Mouse (Mus musculus) midbrain, postnatal 0 days (tissue): ENCODE measurements around the gene Vat1. TPM values are rescaled to one million over a fixed set of nuclear protein-coding genes. Genes with fewer than 3 reads are reported as not detected.

ENCODE experiments used
- ATAC-seq: fragments of 200-750 bp; cut with Nextera tagmentation; 2 replicates; pipeline ENCODE4 v1.8.0; 2017; ENCODE audit warnings: moderate number of reproducible peaks, mild to moderate bottlenecking, moderate TSS enrichment, moderate library complexity; ENCODE audit not compliant: low FRiP score
- DNase-seq: peaks from one replicate; pipeline ENCODE4 v3.0.0-alpha.2; 2015; ENCODE audit warnings: low spot score
- H3K27ac ChIP-seq: fragments of 300-500 bp; sonication (generic); 2 replicates; pipeline ENCODE4 v1.5.1; 2014; ENCODE audit warnings: low read depth, mild to moderate bottlenecking, low read length, mixed read lengths
- H3K27me3 ChIP-seq: fragments of 300-500 bp; sonication (generic); 2 replicates; pipeline ENCODE4 v1.6.1; 2014; ENCODE audit warnings: low read length, control low read depth, mixed read lengths; ENCODE audit not compliant: insufficient read depth
- H3K36me3 ChIP-seq: fragments of 300-500 bp; sonication (generic); 2 replicates; pipeline ENCODE4 v1.6.1; 2014; ENCODE audit warnings: low read length, control low read depth, mixed read lengths; ENCODE audit not compliant: insufficient read depth
- H3K4me1 ChIP-seq: fragments of 300-500 bp; sonication (generic); 2 replicates; pipeline ENCODE4 v1.6.1; 2014; ENCODE audit warnings: mild to moderate bottlenecking, control low read depth, antibody characterized with exemption, low read length, mixed read lengths; ENCODE audit not compliant: insufficient read depth
- H3K4me2 ChIP-seq: fragments of 300-500 bp; sonication (generic); 2 replicates; pipeline ENCODE4 v1.6.1; 2014; ENCODE audit warnings: low read depth, mild to moderate bottlenecking, low read length, mixed read lengths; ENCODE audit not compliant: poor library complexity, severe bottlenecking
- H3K4me3 ChIP-seq: fragments of 300-500 bp; sonication (generic); 2 replicates; pipeline ENCODE4 v1.5.1; 2014; ENCODE audit warnings: low read depth, mild to moderate bottlenecking, low read length, moderate library complexity
- H3K9ac ChIP-seq: fragments of 300-500 bp; sonication (generic); replicated peaks from 2 replicates; pipeline ENCODE4 v1.6.1; 2014; ENCODE audit warnings: mild to moderate bottlenecking, low read length, moderate library complexity, mixed read lengths; ENCODE audit not compliant: poor library complexity, severe bottlenecking
- H3K9me3 ChIP-seq: fragments of 300-500 bp; sonication (generic); 2 replicates; pipeline ENCODE4 v1.6.1; 2016; ENCODE audit warnings: low read length, control low read depth
- CTCF ChIP-seq: IDR thresholded peaks from 2 replicates; pipeline ENCODE4 v1.5.1; 2016; ENCODE audit warnings: antibody characterized with exemption, mild to moderate bottlenecking
- WGBS: fragments of 180-500 bp; shearing (Covaris S2); extraction: QIAGEN DNeasy Blood & Tissue Kit; methylation state at CpG from one replicate; pipeline ENCODE4 v1.1.7; 2014; 5-methylcytosine and 5-hydroxymethylcytosine counted together
- polyA plus RNA-seq: library from polyadenylated mRNA; unstranded; fragments of >200 nt; fragmentation: Nextera tagmentation; extraction: Ambion mirVana; gene quantifications from 2 replicates; pipeline ENCODE4 v1.2.1, GENCODE M21; 2015
- total RNA-seq: library from RNA; depleted of rRNA; stranded (reverse); fragments of >200 nt; gene quantifications from 2 replicates; pipeline ENCODE4 v1.2.3, GENCODE M21; 2014; rRNA removed

Vat1 gene
- total RNA-seq (313 and 334 TPM in 2 replicates), polyA plus RNA-seq (143 and 146 TPM in 2 replicates)

GRCm38 (mm10) chr11:101465869-101466551, at the start of gene Vat1:
Vat1 (minus strand) TSS chr11:101466230.
- 1% methylated on average over 49 of the region's 60 CpGs for WGBS
- H3K4me3 ChIP-seq, result peak within 1 kb of the TSS; percentile 96
- peak within 1 kb of the TSS; percentile 85 for H3K4me2 ChIP-seq
- peaks cover 23% of the 10 kb centered on the region for H3K4me1 ChIP-seq
- H3K27me3 ChIP-seq, result no peaks in the 10 kb centered on the region
- no peaks in the 10 kb centered on the region for H3K9me3 ChIP-seq
- H3K9ac ChIP-seq, result peak within 1 kb of the TSS; percentile 90
- peak within 1 kb of the TSS; percentile 92 for H3K27ac ChIP-seq
- peak; percentile 87 for DNase-seq
- no peak for TF ChIP-seq CTCF
- ATAC-seq, result peak; percentile 62
- H3K36me3 ChIP-seq, result peaks cover 13% of the 10 kb centered on the region; the same call in 1 of the 2 replicates

GRCm38 (mm10) chr11:101507090-101507489, 41.1 kb upstream of the Vat1 start:
- DNase-seq (no peak), ATAC-seq (no peak)
- Histone ChIP-seq H3K4me3 (no peak overlapping the region), H3K4me2 (no peak overlapping the region), H3K27me3 (no peaks in the 10 kb centered on the region), H3K9me3 (no peaks in the 10 kb centered on the region), H3K4me1 (no peaks in the 10 kb centered on the region), H3K27ac (no peak overlapping the region), H3K9ac (no peak overlapping the region), H3K36me3 (no peaks in the 10 kb centered on the region)
- no peak for TF ChIP-seq CTCF
- WGBS, result 90% methylated on average over 7 of the region's 7 CpGs

GRCm38 (mm10) chr11:101506269-101506780, 40.3 kb upstream of the Vat1 start:
- no peak overlapping the region for H3K27ac ChIP-seq
- H3K9me3 ChIP-seq, result no peaks in the 10 kb centered on the region
- H3K36me3 ChIP-seq, result no peaks in the 10 kb centered on the region
- no peak overlapping the region for H3K4me2 ChIP-seq
- no peak overlapping the region for H3K9ac ChIP-seq
- no peak for TF ChIP-seq CTCF
- H3K4me3 ChIP-seq, result no peak overlapping the region
- ATAC-seq (no peak), DNase-seq (no peak)
- WGBS, result 82% methylated on average over 5 of the region's 5 CpGs
- no peaks in the 10 kb centered on the region for H3K27me3 ChIP-seq
- no peaks in the 10 kb centered on the region for H3K4me1 ChIP-seq

GRCm38 (mm10) chr11:101486126-101486525, 20.1 kb upstream of the Vat1 start:
- Histone ChIP-seq H3K9me3 (no peaks in the 10 kb centered on the region), H3K9ac (no peak overlapping the region), H3K36me3 (no peaks in the 10 kb centered on the region), H3K27ac (no peak overlapping the region), H3K4me1 (no peaks in the 10 kb centered on the region), H3K4me3 (no peak overlapping the region), H3K27me3 (no peaks in the 10 kb centered on the region), H3K4me2 (no peak overlapping the region)
- ATAC-seq, result no peak
- no peak for DNase-seq
- 67% methylated on average over 6 of the region's 6 CpGs for WGBS
- no peak for TF ChIP-seq CTCF

DNA sequence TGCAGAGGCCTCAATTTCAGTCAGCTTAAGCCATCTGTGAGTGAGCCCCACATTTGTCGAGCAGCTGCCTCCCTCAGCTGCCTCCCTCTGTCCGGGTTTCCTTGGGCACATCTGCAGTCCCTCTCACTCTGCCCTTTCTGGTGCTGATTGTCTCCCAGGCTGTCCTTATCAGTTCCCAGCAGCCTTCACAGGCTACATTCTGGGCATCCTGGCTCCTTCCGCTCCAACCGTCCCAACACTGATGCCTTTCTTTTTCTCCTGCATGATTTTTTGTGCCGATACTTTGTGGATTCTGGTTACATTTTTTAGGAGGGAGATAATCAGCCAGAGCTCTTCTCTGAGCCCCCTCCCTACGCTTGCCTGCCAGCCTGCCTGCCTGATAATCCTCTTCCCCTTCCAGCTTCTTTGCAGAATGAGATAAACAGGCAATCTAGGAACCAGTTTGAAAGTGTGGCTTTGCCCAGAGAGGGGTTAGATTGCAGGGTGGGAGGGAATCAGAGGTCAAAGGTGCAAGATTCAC, 19.5 kb upstream of the Vat1 start:
- no peak overlapping the region for H3K27ac ChIP-seq

GRCm38 (mm10) chr11:101484814-101485213, 18.8 kb upstream of the Vat1 start:
- 87% methylated on average over 7 of the region's 7 CpGs for WGBS
- TF ChIP-seq CTCF, result no peak
- no peak for ATAC-seq

More for the DNA sequence above, 19.5 kb upstream of the Vat1 start:
- Histone ChIP-seq H3K9me3 (no peaks in the 10 kb centered on the region), H3K36me3 (no peaks in the 10 kb centered on the region), H3K4me1 (no peaks in the 10 kb centered on the region), H3K27me3 (no peaks in the 10 kb centered on the region), H3K4me3 (no peak overlapping the region), H3K4me2 (no peak overlapping the region), H3K9ac (no peak overlapping the region; the same call in 1 of the 2 replicates)
- 34% methylated on average over 6 of the region's 6 CpGs for WGBS
- ATAC-seq (no peak), DNase-seq (no peak)
- TF ChIP-seq CTCF, result no peak

More at GRCm38 (mm10) chr11:101484814-101485213, 18.8 kb upstream of the Vat1 start:
- no peak overlapping the region for H3K4me3 ChIP-seq
- DNase-seq, result no peak
- no peaks in the 10 kb centered on the region for H3K36me3 ChIP-seq
- H3K27me3 ChIP-seq, result no peaks in the 10 kb centered on the region
- H3K9ac ChIP-seq, result no peak overlapping the region
- no peak overlapping the region for H3K27ac ChIP-seq
- H3K4me2 ChIP-seq, result no peak overlapping the region
- no peaks in the 10 kb centered on the region for H3K9me3 ChIP-seq
- no peaks in the 10 kb centered on the region for H3K4me1 ChIP-seq
